Mouse (Mus musculus) A20 (cell line): ENCODE measurements at regions not wholly inside any gene's neighbourhood (a gene's known extent, or its start where the extent isn't known, plus 50 kb on each side); places are given as distances from the start of the nearest gene placed in this dataset.

Source experiments
- DNase-seq: peaks from one replicate; pipeline ENCODE4 v3.0.0-alpha.2; 2011; ENCODE audit warnings: low read depth, low spot score

GRCm38 (mm10) chr12:26789336-26789846 lies 320.4 kb downstream of the Cmpk2 start:
- no peak for DNase-seq

- DNase-seq = no peak
Measured at GRCm38 (mm10) chr12:26785550-26785949, 316.5 kb downstream of the Cmpk2 start.

GRCm38 (mm10) chr12:26784426-26784825 lies 315.4 kb downstream of the Cmpk2 start:
- DNase-seq = no peak

- DNase-seq = no peak
Measured at GRCm38 (mm10) chr12:26783800-26784199, 314.8 kb downstream of the Cmpk2 start.

- DNase-seq = no peak
Measured at GRCm38 (mm10) chr12:26781537-26781936, 312.5 kb downstream of the Cmpk2 start.

- no peak for DNase-seq
Measured at GRCm38 (mm10) chr12:26778796-26779195, 309.8 kb downstream of the Cmpk2 start.

GRCm38 (mm10) chr12:26776986-26777385 lies 308.0 kb downstream of the Cmpk2 start:
- DNase-seq = no peak

- no peak for DNase-seq
Measured at GRCm38 (mm10) chr12:26774016-26774415, 305.0 kb downstream of the Cmpk2 start.

- no peak for DNase-seq
Measured at GRCm38 (mm10) chr12:26770753-26771583, 302.0 kb downstream of the Cmpk2 start.

GRCm38 (mm10) chr12:26767551-26767950 lies 298.5 kb downstream of the Cmpk2 start:
- no peak for DNase-seq

GRCm38 (mm10) chr12:26758657-26759325 lies 289.8 kb downstream of the Cmpk2 start:
- DNase-seq = no peak

- no peak for DNase-seq
Measured at GRCm38 (mm10) chr12:26756284-26756683, 287.3 kb downstream of the Cmpk2 start.

GRCm38 (mm10) chr12:26754611-26755010 lies 285.6 kb downstream of the Cmpk2 start:
- no peak for DNase-seq

- no peak for DNase-seq
Measured at GRCm38 (mm10) chr12:26734558-26734897, 265.5 kb downstream of the Cmpk2 start.

- DNase-seq = no peak
Measured at GRCm38 (mm10) chr12:26733822-26734557, 265.0 kb downstream of the Cmpk2 start.

GRCm38 (mm10) chr12:26723399-26723798 lies 254.4 kb downstream of the Cmpk2 start:
- DNase-seq = no peak

GRCm38 (mm10) chr12:26698838-26699237 lies 229.8 kb downstream of the Cmpk2 start:
- no peak for DNase-seq

- no peak for DNase-seq
Measured at GRCm38 (mm10) chr12:26688048-26688447, 219.0 kb downstream of the Cmpk2 start.

GRCm38 (mm10) chr12:26680568-26680947 lies 211.6 kb downstream of the Cmpk2 start:
- no peak for DNase-seq

GRCm38 (mm10) chr12:26679887-26680567 lies 211.0 kb downstream of the Cmpk2 start:
- no peak for DNase-seq

GRCm38 (mm10) chr12:26665466-26665865 lies 196.5 kb downstream of the Cmpk2 start:
- DNase-seq = no peak

GRCm38 (mm10) chr12:26654251-26654650 lies 185.2 kb downstream of the Cmpk2 start:
- no peak for DNase-seq
